Mouse (Mus musculus) gastrocnemius, adult 8-10 months (tissue): ENCODE measurements around the gene Olfr1413. TPM values are rescaled to one million over a fixed set of nuclear protein-coding genes. Genes with fewer than 3 reads are reported as not detected.

Source experiments
- DNase-seq, 2 experiments: peaks; one replicate each; pipeline ENCODE4 v3.0.0; 2022; ENCODE audit warnings: low spot score in 2 of 2
- total RNA-seq, 4 experiments: library from RNA; stranded (reverse); gene quantifications; 2 replicates each; pipeline ENCODE4 v1.2.4; 2022

Gene Olfr1413
- not detected for total RNA-seq

- no peak for DNase-seq
Observed at GRCm38 (mm10) chr1:92571022-92571421, at the start of gene Olfr1413. TSS of gene Olfr1413 (plus strand) at chr1:92571322.

GRCm38 (mm10) chr1:92521376-92521775 is 49.7 kb upstream of the Olfr1413 start:
- DNase-seq: no peak

GRCm38 (mm10) chr1:92523764-92524163 is 47.4 kb upstream of the Olfr1413 start:
- no peak for DNase-seq

- no peak for DNase-seq
Observed at GRCm38 (mm10) chr1:92536972-92537371, 34.1 kb upstream of the Olfr1413 start.

GRCm38 (mm10) chr1:92539071-92539470 is 32.1 kb upstream of the Olfr1413 start:
- no peak for DNase-seq

GRCm38 (mm10) chr1:92545929-92546328 is 25.2 kb upstream of the Olfr1413 start:
- no peak for DNase-seq

- DNase-seq: no peak
Observed at GRCm38 (mm10) chr1:92585479-92585878, 14.4 kb downstream of the Olfr1413 start, which contains the start of gene Olfr1412. TSS of gene Olfr1412 (plus strand) at chr1:92585779.

GRCm38 (mm10) chr1:92594111-92594510 is 23.0 kb downstream of the Olfr1413 start, which contains the start of gene Olfr1411:
TSS of gene Olfr1411 (plus strand) at chr1:92594411.
- no peak for DNase-seq

GRCm38 (mm10) chr1:92596019-92596418 is 24.9 kb downstream of the Olfr1413 start:
- no peak for DNase-seq

- no peak for DNase-seq
Observed at GRCm38 (mm10) chr1:92605482-92605881, 34.4 kb downstream of the Olfr1413 start, which contains the start of gene Olfr1410. TSS of gene Olfr1410 (plus strand) at chr1:92605782.

GRCm38 (mm10) chr1:92607711-92608110 is 36.6 kb downstream of the Olfr1413 start:
- DNase-seq: no peak

- DNase-seq: peak in 1 of 2 experiments; percentile 6
Observed at GRCm38 (mm10) chr1:92611008-92611407, 39.9 kb downstream of the Olfr1413 start.

GRCm38 (mm10) chr1:92613175-92613574 is 42.1 kb downstream of the Olfr1413 start:
- no peak for DNase-seq

GRCm38 (mm10) chr1:92614516-92614915 is 43.4 kb downstream of the Olfr1413 start:
- no peak for DNase-seq

- DNase-seq: no peak
Observed at GRCm38 (mm10) chr1:92616046-92616445, 44.9 kb downstream of the Olfr1413 start.

GRCm38 (mm10) chr1:92617488-92617887 is 46.4 kb downstream of the Olfr1413 start, which contains the start of gene Olfr12:
TSS of gene Olfr12 (plus strand) at chr1:92617788.
- no peak for DNase-seq

- DNase-seq: no peak
Observed at GRCm38 (mm10) chr1:92618360-92618759, 47.2 kb downstream of the Olfr1413 start.

Other genes starting within 250 kb of the Olfr1413 start
- 100 to 1,000 TPM; 379 to 417 (median 390) TPM for gene Ndufa10, start 97.5 kb upstream of the Olfr1413 start, total RNA-seq
- not detected for gene Olfr1416, start 86.2 kb upstream of the Olfr1413 start, total RNA-seq
- gene Olfr1415, start 75.2 kb upstream of the Olfr1413 start, total RNA-seq: not detected
- gene Olfr1414, start 52.7 kb upstream of the Olfr1413 start, total RNA-seq: not detected
- not detected for gene Olfr1412, start 14.5 kb downstream of the Olfr1413 start, total RNA-seq
- not detected for gene Olfr1411, start 23.1 kb downstream of the Olfr1413 start, total RNA-seq
- not detected for gene Olfr1410, start 34.5 kb downstream of the Olfr1413 start, total RNA-seq
- gene Olfr12, start 46.5 kb downstream of the Olfr1413 start, total RNA-seq: not detected
- gene Cops9, start 70.7 kb downstream of the Olfr1413 start, total RNA-seq: 100 to 1,000 TPM; 189 to 223 (median 200) TPM
- gene Otos, start 77.5 kb downstream of the Olfr1413 start, total RNA-seq: not detected